Mouse (Mus musculus) forebrain, embryonic 10.5 days (tissue): ENCODE measurements around the gene Slc44a5. TPM values are rescaled to one million over a fixed set of nuclear protein-coding genes. Genes with fewer than 3 reads are reported as not detected.
"Not testable (repeated sequence)": the region's sequence is repeated elsewhere in the genome, so short reads cannot be mapped to it uniquely, and the experiment has no call there.

Source experiments
- DNase-seq: peaks from one replicate; pipeline ENCODE4 v3.0.0-alpha.2; 2017; ENCODE audit warnings: low spot score; ENCODE audit errors: extremely low spot score
- H3K27ac ChIP-seq: fragments of 300-500 bp; sonication (generic); 2 replicates; pipeline ENCODE4 v1.5.1; 2016; ENCODE audit warnings: mild to moderate bottlenecking
- H3K27me3 ChIP-seq: fragments of 300-500 bp; sonication (generic); 2 replicates; pipeline ENCODE4 v1.6.1; 2016; ENCODE audit warnings: mild to moderate bottlenecking; ENCODE audit not compliant: poor library complexity, severe bottlenecking
- H3K36me3 ChIP-seq: fragments of 300-500 bp; sonication (generic); replicated peaks from 2 replicates; pipeline ENCODE4 v1.6.1; 2016; ENCODE audit warnings: mild to moderate bottlenecking, moderate library complexity
- H3K4me1 ChIP-seq: fragments of 300-500 bp; sonication (generic); 2 replicates; pipeline ENCODE4 v1.6.1; 2016
- H3K4me3 ChIP-seq: fragments of 300-500 bp; sonication (generic); 2 replicates; pipeline ENCODE4 v1.5.1; 2016; ENCODE audit warnings: mild to moderate bottlenecking, moderate library complexity
- H3K9me3 ChIP-seq: fragments of 300-500 bp; sonication (generic); 2 replicates; pipeline ENCODE4 v1.6.1; 2016; ENCODE audit warnings: mild to moderate bottlenecking, moderate library complexity
- WGBS: fragments of 180-500 bp; shearing (Covaris S2); methylation state at CpG from one replicate; pipeline ENCODE4 v1.1.7; 2016; 5-methylcytosine and 5-hydroxymethylcytosine counted together
- polyA plus RNA-seq: library from polyadenylated mRNA; unstranded; fragments of >200 nt; fragmentation: Nextera tagmentation; extraction: Ambion mirVana; gene quantifications from 2 replicates; pipeline ENCODE4 v1.2.1, GENCODE M21; 2016

The Slc44a5 gene
- polyA plus RNA-seq, 1 experiment from 2014 or later, result 0.82 TPM

DNA sequence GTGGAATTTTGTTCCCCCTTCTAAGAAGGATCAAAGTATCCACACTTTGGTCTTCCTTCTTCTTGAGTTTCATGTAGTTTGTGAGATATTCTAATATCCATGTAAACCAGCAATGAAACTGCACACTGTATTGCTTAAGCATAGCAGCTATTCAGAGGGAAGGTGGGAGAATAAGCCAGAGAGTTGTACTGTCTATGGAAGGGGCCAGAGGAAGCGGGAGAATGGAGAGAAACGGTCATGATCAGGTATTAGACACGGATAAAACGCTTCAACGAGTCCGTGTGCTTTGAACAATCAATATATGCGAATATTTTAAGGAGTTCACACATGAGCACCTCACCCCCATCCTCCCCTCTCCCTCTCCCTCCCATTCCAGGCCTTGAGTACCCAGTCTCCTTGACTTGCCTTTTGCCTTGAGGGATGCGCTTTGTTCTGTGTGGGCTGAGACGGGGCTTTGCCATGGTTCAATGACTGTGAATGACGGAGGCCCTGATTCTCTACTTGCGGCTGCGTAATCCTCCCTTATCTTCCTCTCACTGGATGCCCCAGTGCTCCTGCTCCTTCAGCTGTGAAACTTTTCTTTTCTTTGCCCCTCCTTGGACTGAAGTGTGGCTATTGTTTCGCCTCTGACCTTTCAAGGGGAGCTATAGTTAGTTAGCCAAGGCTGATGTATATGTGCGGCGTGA lies 151.8 kb downstream of the Slc44a5 start:
- 21% methylated on average over 15 of the region's 15 CpGs for WGBS
- peak; percentile 71 for DNase-seq
- no peaks in the 10 kb centered on the region for H3K9me3 ChIP-seq
- H3K27ac ChIP-seq, result peak overlapping the region; percentile 70
- peak overlapping the region; percentile 14 for H3K4me3 ChIP-seq
- H3K36me3 ChIP-seq, result no peaks in the 10 kb centered on the region
- peaks cover 80% of the 10 kb centered on the region for H3K27me3 ChIP-seq
- peaks cover 51% of the 10 kb centered on the region for H3K4me1 ChIP-seq

DNA sequence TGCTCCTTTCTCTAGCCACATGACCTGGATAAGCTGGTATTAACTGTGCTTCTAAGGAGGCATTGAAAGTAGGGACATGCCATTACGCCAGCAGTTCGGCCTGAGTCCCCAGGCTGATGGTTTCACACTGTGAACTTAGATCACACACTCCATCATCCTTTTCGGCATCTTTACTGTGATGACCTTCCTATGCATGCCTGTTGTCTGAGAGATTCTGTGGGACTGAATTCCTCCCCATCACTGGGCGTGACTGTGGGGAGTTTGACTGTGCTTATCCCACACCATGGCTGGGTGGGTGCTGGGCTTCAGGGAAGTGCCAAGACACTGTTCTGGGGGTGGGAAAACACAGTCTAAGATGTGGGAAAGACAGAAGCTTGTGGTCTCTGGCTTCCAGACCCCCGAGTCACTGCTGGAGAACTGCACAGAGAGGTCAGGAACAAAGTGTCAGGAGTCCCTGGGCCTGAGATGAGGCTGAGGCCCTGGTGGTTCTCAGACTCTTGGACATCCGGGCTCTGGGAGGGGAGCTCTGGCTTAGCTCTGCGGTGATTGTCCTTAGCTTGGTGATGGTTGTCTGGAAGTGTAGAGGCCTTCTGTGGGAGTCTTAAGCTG lies 152.6 kb downstream of the Slc44a5 start:
- Histone ChIP-seq H3K36me3 (no peaks in the 10 kb centered on the region), H3K27ac (peak overlapping the region; percentile 70), H3K27me3 (peaks cover 83% of the 10 kb centered on the region), H3K9me3 (no peaks in the 10 kb centered on the region), H3K4me3 (peak overlapping the region; percentile 14), H3K4me1 (peaks cover 50% of the 10 kb centered on the region)
- WGBS, result 27% methylated on average over 7 of the region's 7 CpGs
- no peak for DNase-seq

DNA sequence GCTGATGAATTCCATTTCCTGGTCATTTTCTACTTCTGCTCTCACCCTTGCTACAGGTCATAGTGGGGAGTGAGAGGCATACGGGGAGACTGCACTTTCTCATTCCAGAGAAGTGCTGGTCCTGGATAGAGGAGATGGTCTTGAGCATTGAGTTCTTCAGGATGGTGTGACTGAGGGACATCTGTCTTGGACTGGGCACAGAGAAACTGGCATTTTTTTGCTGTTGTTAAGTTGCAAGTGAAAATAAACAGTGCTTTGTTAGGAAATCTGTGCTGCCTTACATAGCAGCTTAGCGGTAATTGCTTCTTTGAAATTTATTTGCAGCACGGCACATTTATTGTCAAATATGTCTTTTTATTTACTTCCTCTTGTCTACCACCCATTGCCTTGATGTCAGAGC lies 154.0 kb downstream of the Slc44a5 start:
- H3K27ac ChIP-seq, result no peak overlapping the region
- WGBS, result 87% methylated on average over 3 of the region's 3 CpGs
- H3K27me3 ChIP-seq, result peaks cover 76% of the 10 kb centered on the region

DNA sequence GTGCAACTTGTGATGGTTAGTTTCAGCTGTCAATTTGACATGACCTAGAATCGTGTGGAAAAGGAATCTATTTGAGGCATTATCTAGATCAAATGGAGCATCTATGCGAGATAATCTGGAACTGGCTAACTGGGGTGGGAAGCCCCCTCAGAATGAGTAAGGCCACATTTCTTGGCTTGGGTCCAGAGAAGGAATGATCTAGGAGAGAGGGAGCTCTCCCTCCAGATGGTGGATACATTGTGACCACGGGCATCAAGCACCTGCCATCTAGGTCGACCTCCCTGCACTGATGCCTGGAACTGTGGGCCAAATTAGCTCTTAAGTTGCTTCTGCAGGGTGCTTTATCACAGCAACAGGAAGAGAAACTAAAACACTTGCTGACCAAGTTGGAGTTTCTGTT lies 155.8 kb downstream of the Slc44a5 start:
- Histone ChIP-seq H3K9me3 (no peaks in the 10 kb centered on the region), H3K4me1 (peaks cover 45% of the 10 kb centered on the region), H3K27ac (no peak overlapping the region), H3K4me3 (no peak overlapping the region), H3K36me3 (no peaks in the 10 kb centered on the region), H3K27me3 (peaks cover 58% of the 10 kb centered on the region)
- DNase-seq, result no peak
- 78% methylated on average over 4 of the region's 4 CpGs for WGBS

More for the DNA sequence above, 154.0 kb downstream of the Slc44a5 start:
- H3K9me3 ChIP-seq, result no peaks in the 10 kb centered on the region
- no peak for DNase-seq
- no peaks in the 10 kb centered on the region for H3K36me3 ChIP-seq
- H3K4me1 ChIP-seq, result peaks cover 50% of the 10 kb centered on the region
- no peak overlapping the region for H3K4me3 ChIP-seq

DNA sequence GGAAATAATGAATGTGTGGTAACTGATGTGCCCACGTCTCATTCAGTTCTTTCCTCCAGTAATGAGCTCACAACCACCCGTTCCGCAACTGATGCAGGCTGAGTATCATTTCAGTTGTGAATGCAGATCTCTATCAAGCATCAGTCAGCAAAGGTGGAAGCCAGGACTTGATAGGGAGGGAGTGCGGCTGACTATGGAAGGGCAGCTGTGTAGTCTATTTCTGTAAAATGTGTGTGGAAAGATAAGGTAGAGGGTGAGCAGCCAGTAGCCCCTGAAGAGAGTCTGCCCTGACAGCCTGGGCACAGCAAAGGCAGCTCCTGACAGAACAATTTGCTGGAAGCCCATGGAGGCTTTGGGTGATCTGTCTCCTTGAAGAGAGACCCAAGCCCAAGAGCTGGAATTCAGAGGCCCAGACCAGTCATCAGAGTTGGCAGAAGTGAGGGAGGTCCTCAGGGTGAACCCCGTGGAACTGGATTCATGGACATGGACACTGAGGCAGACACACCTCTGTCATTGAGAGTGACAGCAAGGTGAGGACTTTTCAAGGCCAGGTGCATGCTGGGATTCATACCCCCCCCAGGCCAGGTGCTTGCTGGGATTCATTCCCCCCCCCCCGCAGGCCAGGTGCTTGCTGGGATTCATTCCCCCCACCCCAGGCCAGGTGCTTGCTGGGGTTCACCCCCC lies 157.3 kb downstream of the Slc44a5 start:
- WGBS, result 89% methylated on average over 5 of the region's 6 CpGs
- no peaks in the 10 kb centered on the region for H3K9me3 ChIP-seq
- peaks cover 44% of the 10 kb centered on the region for H3K27me3 ChIP-seq
- H3K4me1 ChIP-seq, result peaks cover 29% of the 10 kb centered on the region
- no peak for DNase-seq
- no peak overlapping the region for H3K4me3 ChIP-seq
- H3K36me3 ChIP-seq, result no peaks in the 10 kb centered on the region
- no peak overlapping the region for H3K27ac ChIP-seq

DNA sequence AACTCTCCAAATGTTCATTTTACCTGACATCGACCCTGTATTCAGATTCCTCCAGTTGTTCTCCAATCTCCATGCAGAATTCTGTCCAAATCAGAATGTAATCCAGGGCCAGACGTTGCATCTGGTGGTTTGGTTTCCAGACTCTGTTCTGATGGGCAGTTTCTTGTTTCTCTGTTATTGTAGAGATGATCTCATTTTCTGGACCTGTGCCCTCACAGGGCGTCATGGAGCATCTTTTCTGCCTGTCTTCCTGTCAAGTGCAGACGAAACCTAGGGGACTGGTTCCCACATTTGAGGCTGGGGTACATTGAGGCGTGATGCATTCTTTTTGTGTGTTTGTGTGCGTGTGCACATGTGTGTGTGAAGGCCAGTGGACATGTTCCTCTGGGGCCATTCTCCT lies 160.8 kb downstream of the Slc44a5 start:
- Histone ChIP-seq H3K4me1 (no peaks in the 10 kb centered on the region), H3K4me3 (no peak overlapping the region), H3K27ac (no peak overlapping the region), H3K36me3 (no peaks in the 10 kb centered on the region), H3K27me3 (peaks cover 12% of the 10 kb centered on the region), H3K9me3 (no peaks in the 10 kb centered on the region)
- DNase-seq, result no peak
- WGBS, result 87% methylated on average over 6 of the region's 6 CpGs

DNA sequence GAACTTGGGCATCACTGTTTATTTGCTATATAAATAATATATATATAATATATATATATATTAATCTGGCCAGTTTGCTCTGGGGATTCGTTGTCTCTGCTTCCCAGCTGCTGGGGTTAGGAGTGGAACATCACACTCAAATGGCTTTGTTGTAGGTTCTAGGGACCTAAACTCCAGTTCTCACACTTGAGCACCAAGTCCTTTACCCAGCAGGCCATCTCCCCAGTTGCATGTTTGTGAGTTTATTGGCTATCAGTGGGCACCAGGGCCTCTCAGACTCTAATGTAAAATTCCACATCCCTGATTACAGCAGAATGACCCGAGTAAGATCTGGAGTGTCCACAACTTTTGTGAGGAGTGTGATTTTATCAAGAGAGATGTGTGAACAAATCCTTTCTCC lies 161.5 kb downstream of the Slc44a5 start:
- Histone ChIP-seq H3K27ac (no peak overlapping the region), H3K36me3 (no peaks in the 10 kb centered on the region), H3K4me1 (no peaks in the 10 kb centered on the region), H3K9me3 (no peaks in the 10 kb centered on the region), H3K27me3 (peaks cover 7% of the 10 kb centered on the region; the same call in 1 of the 2 replicates), H3K4me3 (no peak overlapping the region)
- no peak for DNase-seq
- WGBS, result 85% methylated on average over 2 of the region's 2 CpGs

DNA sequence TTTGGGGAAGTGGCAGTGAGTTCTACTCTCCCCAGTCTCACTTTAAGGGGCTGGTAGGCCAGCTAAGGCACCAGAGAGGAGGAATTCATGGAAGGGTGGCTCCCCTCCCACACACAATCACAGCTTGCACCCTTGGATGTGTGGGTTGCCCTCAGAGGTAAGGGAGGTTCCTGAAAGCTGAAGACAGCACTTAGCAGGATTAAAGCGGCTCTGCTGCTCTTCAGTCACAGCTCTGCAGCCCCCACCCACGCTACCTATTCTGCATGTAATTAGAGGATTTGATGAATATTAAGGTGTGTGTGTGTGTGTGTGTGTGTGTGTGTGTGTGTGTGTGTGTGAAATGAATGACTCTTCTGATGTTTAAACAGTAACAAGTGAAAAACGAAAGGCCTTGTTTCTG lies 163.3 kb downstream of the Slc44a5 start:
- peak; percentile 11 for DNase-seq
- no peaks in the 10 kb centered on the region for H3K36me3 ChIP-seq
- H3K9me3 ChIP-seq, result no peaks in the 10 kb centered on the region
- H3K27ac ChIP-seq, result no peak overlapping the region
- H3K4me3 ChIP-seq, result no peak overlapping the region
- H3K4me1 ChIP-seq, result no peaks in the 10 kb centered on the region
- 91% methylated on average over 3 of the region's 3 CpGs for WGBS
- H3K27me3 ChIP-seq, result no peaks in the 10 kb centered on the region

DNA sequence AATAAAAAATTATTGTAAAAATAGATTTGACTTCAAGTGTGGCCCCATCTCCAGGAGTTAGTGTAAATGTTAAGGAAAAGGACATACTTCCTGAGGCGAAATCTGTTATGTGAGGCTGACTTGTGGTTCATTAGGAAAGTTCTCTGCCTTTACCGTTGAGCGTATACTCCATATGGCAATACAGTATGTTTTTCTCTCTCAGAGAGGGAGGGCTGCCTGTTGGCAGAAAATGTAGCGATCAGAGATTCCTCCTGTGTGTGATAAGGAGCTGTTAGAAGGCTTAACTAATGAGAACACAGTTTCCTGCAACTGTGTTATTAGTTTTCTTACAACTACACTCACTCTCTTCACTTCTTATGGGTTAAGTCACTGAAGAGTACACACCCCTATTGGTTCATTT lies 168.1 kb downstream of the Slc44a5 start:
- Histone ChIP-seq H3K36me3 (no peaks in the 10 kb centered on the region), H3K4me3 (no peak overlapping the region), H3K27ac (no peak overlapping the region), H3K9me3 (no peaks in the 10 kb centered on the region), H3K4me1 (peaks cover 10% of the 10 kb centered on the region), H3K27me3 (no peaks in the 10 kb centered on the region)
- peak; percentile 10 for DNase-seq
- 88% methylated on average over 4 of the region's 4 CpGs for WGBS

DNA sequence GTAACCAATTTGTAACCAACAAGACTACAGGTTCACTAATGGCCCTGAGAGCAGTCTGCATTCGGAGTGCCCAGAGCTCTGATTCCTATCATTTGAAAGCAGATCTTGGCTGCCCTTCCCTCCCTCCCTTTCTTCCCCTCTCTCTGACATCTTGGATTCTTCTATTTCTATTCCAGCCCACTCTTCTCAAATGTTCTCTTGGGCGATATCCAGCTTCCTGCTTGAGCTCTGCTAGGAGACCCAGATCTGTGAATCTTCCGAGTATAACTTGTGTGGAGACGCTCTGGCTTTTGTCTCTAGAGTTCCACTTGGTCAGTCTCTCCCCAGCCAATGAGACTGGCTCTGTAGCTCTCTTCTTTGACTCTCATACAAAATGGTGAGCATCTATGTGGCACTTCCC lies 169.4 kb downstream of the Slc44a5 start:
- Histone ChIP-seq H3K27ac (no peak overlapping the region), H3K9me3 (no peaks in the 10 kb centered on the region), H3K4me1 (peaks cover 10% of the 10 kb centered on the region), H3K36me3 (no peaks in the 10 kb centered on the region), H3K27me3 (no peaks in the 10 kb centered on the region), H3K4me3 (no peak overlapping the region)
- 90% methylated on average over 4 of the region's 4 CpGs for WGBS
- no peak for DNase-seq

DNA sequence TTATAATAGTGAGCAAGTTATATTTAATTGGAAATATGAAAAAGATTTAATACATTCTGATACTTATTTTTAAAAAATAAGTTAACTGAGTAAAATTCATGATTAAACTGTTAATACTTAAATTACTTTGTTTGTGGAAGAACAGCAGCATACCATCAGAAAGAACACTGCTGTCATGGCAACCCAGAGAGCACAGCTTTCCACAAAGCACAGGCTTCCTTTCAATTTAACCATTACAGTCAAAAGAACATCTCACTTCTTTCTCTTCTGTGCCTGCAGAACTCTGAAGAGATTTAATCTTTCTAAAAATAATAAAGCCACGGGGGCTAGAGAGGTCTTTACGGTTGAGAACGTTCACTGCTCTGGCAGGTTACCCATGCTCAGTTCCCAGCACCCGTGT lies 172.5 kb downstream of the Slc44a5 start:
- H3K9me3 ChIP-seq, result no peaks in the 10 kb centered on the region
- DNase-seq, result no peak
- WGBS, result 69% methylated on average over 4 of the region's 4 CpGs
- no peak overlapping the region for H3K4me3 ChIP-seq
- H3K4me1 ChIP-seq, result peaks cover 10% of the 10 kb centered on the region
- no peaks in the 10 kb centered on the region for H3K27me3 ChIP-seq
- H3K36me3 ChIP-seq, result no peaks in the 10 kb centered on the region
- no peak overlapping the region for H3K27ac ChIP-seq

DNA sequence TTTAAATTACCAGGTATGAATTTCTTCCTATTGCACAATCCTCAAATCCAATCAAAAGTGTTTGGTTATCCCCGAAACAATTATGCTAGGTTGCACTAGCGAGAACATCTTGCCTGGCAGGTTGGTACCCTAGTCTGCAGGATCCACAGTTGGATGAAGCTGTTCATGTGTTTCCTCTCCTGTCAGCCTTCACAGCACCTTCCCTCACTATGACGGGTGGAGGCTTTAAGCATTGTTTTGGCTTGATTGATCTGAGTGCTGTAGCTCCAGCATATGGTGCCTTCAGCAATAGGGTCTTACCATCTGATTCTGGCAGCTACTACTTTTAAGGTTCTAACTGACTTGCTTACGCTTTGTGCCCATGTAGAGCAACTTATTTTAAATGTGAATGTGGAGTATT lies 176.5 kb downstream of the Slc44a5 start:
- H3K27me3 ChIP-seq, result no peaks in the 10 kb centered on the region
- H3K9me3 ChIP-seq, result no peaks in the 10 kb centered on the region
- 90% methylated on average over 4 of the region's 4 CpGs for WGBS
- H3K27ac ChIP-seq, result no peak overlapping the region
- H3K4me3 ChIP-seq, result no peak overlapping the region
- no peaks in the 10 kb centered on the region for H3K36me3 ChIP-seq
- H3K4me1 ChIP-seq, result peaks cover 10% of the 10 kb centered on the region
- DNase-seq, result no peak

DNA sequence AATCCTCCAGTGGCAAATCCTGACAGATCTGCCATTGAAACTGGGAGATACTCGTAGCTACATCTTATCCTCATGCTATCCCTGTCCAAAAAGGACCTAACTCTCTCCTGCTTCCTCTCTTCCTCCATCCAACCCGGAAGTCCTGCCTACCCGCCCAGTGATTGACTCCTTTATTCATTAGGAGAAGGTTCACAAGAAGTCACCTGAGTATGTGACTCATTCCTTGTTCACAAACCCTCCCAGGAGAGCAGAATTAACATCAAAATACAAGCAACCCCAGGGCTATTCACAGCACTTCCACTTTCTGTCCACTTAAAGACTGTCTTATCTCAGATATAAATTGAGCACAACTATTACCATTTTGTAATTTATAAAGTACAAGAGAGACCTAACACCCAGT lies 180.3 kb downstream of the Slc44a5 start:
- DNase-seq, H3K27ac ChIP-seq, H3K27me3 ChIP-seq, H3K9me3 ChIP-seq, H3K36me3 ChIP-seq, H3K4me1 ChIP-seq, H3K4me3 ChIP-seq: not testable (repeated sequence)
- 78% methylated on average over 3 of the region's 3 CpGs for WGBS
